Mouse (Mus musculus) left cerebral cortex, postnatal 14 days (tissue): Measurements from ENCODE around the gene Ackr4. TPM values are rescaled to one million over a fixed set of nuclear protein-coding genes. Genes with fewer than 3 reads are reported as not detected.

Source experiments
- DNase-seq, 2 experiments: peaks; one replicate each; pipeline ENCODE4 v3.0.0; 2021 to 2022; ENCODE audit warnings: low spot score in 2 of 2, mixed read lengths in 1 of 2
- intact Hi-C: fragments of 180-260 bp; cut with DNase I; formaldehyde crosslinking; loops from one replicate; pipeline ENCODE4 v1.15.1; 2025
- total RNA-seq, 2 experiments: library from RNA; stranded (reverse); gene quantifications; 2 replicates each; pipeline ENCODE4 v1.2.3; 2021

The Ackr4 gene
- total RNA-seq, 2 experiments from 2014 or later = 0.35 to 0.47 TPM

- intact Hi-C loops = no loop called here
- no peak for DNase-seq
Observed at GRCm38 (mm10) chr9:104109151-104109550, 17.6 kb downstream of the Ackr4 start.

GRCm38 (mm10) chr9:104108571-104109143, 18.1 kb downstream of the Ackr4 start:
- DNase-seq = no peak
- intact Hi-C loops = no loop called here

- DNase-seq = no peak
- intact Hi-C loops = no loop called here
Observed at GRCm38 (mm10) chr9:104107482-104107881, 19.3 kb downstream of the Ackr4 start.

GRCm38 (mm10) chr9:104106930-104107329, 19.8 kb downstream of the Ackr4 start:
- intact Hi-C loops = no loop called here
- no peak for DNase-seq

GRCm38 (mm10) chr9:104104986-104105385, 21.7 kb downstream of the Ackr4 start:
- intact Hi-C loops = no loop called here
- no peak for DNase-seq

- intact Hi-C loops = no loop called here
- no peak for DNase-seq
Observed at GRCm38 (mm10) chr9:104102901-104103300, 23.8 kb downstream of the Ackr4 start.

- no peak for DNase-seq
- intact Hi-C loops = no loop called here
Observed at GRCm38 (mm10) chr9:104102301-104102700, 24.4 kb downstream of the Ackr4 start.

GRCm38 (mm10) chr9:104101458-104101857, 25.3 kb downstream of the Ackr4 start:
- intact Hi-C loops = no loop called here
- DNase-seq = no peak

GRCm38 (mm10) chr9:104100822-104101221, 25.9 kb downstream of the Ackr4 start:
- intact Hi-C loops = no loop called here
- no peak for DNase-seq

GRCm38 (mm10) chr9:104099060-104099459, 27.7 kb downstream of the Ackr4 start:
- intact Hi-C loops = no loop called here
- no peak for DNase-seq

- intact Hi-C loops = no loop called here
- no peak for DNase-seq
Observed at GRCm38 (mm10) chr9:104098256-104098655, 28.5 kb downstream of the Ackr4 start.

- intact Hi-C loops = no loop called here
Observed at GRCm38 (mm10) chr9:104092945-104093344, 33.8 kb downstream of the Ackr4 start.

GRCm38 (mm10) chr9:104088555-104088954, 38.2 kb downstream of the Ackr4 start:
- DNase-seq = peak in 1 of 2 experiments; percentile 7
- intact Hi-C loops = loop anchor here (5.0 kb wide), 1 partner anchor 104 kb away; no protein-coding TSS in a partner anchor

More at GRCm38 (mm10) chr9:104092945-104093344, 33.8 kb downstream of the Ackr4 start:
- no peak for DNase-seq

- intact Hi-C loops = loop anchor here (5.0 kb wide), 1 partner anchor 106 kb away; no protein-coding TSS in a partner anchor
Observed at GRCm38 (mm10) chr9:104085730-104086429, 40.9 kb downstream of the Ackr4 start.

GRCm38 (mm10) chr9:104080038-104080437, 46.7 kb downstream of the Ackr4 start:
- intact Hi-C loops = no loop called here
- DNase-seq = no peak

More at GRCm38 (mm10) chr9:104085730-104086429, 40.9 kb downstream of the Ackr4 start:
- DNase-seq = no peak

GRCm38 (mm10) chr9:104079379-104079778, 47.4 kb downstream of the Ackr4 start:
- intact Hi-C loops = no loop called here
- DNase-seq = peak; percentile 33 to 35

GRCm38 (mm10) chr9:104078780-104079179, 48.0 kb downstream of the Ackr4 start:
- intact Hi-C loops = no loop called here
- DNase-seq = no peak

GRCm38 (mm10) chr9:104075808-104076207, 50.9 kb downstream of the Ackr4 start:
- DNase-seq = peak in 1 of 2 experiments; percentile 13
- intact Hi-C loops = no loop called here

GRCm38 (mm10) chr9:104070863-104071604, 55.7 kb downstream of the Ackr4 start:
- intact Hi-C loops = no loop called here
- DNase-seq = no peak

GRCm38 (mm10) chr9:104070241-104070640, 56.5 kb downstream of the Ackr4 start:
- intact Hi-C loops = no loop called here
- DNase-seq = no peak
